Mouse (Mus musculus) kidney, postnatal 36 days (tissue): ENCODE data around the gene Hoxa3.

Source experiments
- DNase-seq, 2 experiments: peaks; one replicate each; pipeline ENCODE4 v3.0.0; 2021 to 2022; ENCODE audit warnings: mixed read lengths in 2 of 2

Hoxa3 gene

GRCm38 (mm10) chr6:52213119-52213986, at the start of gene Hoxa3, which contains the start of gene Gm28308:
Gene Hoxa3, minus strand, starts transcription at chr6:52213336.
Gene Gm28308, minus strand, starts transcription at chr6:52213339.
- peak; percentile 85 to 88 for DNase-seq

- DNase-seq = peak in 1 of 2 experiments; percentile 29
Measured at GRCm38 (mm10) chr6:52262463-52263320, 49.6 kb upstream of the Hoxa3 start.

GRCm38 (mm10) chr6:52261751-52262462, 48.8 kb upstream of the Hoxa3 start:
- DNase-seq = peak in 1 of 2 experiments; percentile 15

GRCm38 (mm10) chr6:52260654-52261575, 47.8 kb upstream of the Hoxa3 start, which contains the start of gene Hoxa13:
Gene Hoxa13, minus strand, starts transcription at chr6:52260880.
- peak in 1 of 2 experiments; percentile 33 for DNase-seq

DNA sequence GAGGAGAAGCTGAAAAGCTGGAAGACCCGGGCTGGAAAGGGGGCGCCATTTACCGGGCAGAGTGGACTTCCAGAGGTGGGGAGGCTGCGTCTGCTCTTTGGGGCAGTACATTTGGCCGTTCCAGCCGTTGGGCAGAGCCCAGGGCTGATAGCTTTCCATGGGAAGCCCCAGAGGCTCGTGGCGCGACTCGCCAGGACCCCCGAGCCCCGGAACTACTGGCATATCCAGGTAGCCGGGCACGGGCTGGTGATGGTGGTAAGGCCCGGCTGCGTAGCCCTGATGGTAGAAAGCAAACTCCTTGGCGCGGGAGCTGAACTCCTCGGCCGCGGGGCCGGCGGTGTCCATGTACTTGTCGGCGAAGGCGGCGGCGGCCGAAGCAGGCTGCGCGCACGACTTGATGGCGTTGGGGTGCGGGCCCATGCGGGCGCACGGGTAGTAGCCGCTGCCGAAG, 46.7 kb upstream of the Hoxa3 start:
- peak in 1 of 2 experiments; percentile 38 for DNase-seq

- DNase-seq = peak in 1 of 2 experiments; percentile 30
Measured at GRCm38 (mm10) chr6:52259081-52259790, 46.1 kb upstream of the Hoxa3 start.

GRCm38 (mm10) chr6:52256956-52257355, 43.8 kb upstream of the Hoxa3 start:
- peak; percentile 84 to 94 for DNase-seq

GRCm38 (mm10) chr6:52253511-52254500, 40.7 kb upstream of the Hoxa3 start:
- peak in 1 of 2 experiments; percentile 21 for DNase-seq

GRCm38 (mm10) chr6:52252775-52253376, 39.7 kb upstream of the Hoxa3 start:
- peak in 1 of 2 experiments; percentile 5 for DNase-seq

GRCm38 (mm10) chr6:52252016-52252774, 39.1 kb upstream of the Hoxa3 start:
- DNase-seq = no peak

DNA sequence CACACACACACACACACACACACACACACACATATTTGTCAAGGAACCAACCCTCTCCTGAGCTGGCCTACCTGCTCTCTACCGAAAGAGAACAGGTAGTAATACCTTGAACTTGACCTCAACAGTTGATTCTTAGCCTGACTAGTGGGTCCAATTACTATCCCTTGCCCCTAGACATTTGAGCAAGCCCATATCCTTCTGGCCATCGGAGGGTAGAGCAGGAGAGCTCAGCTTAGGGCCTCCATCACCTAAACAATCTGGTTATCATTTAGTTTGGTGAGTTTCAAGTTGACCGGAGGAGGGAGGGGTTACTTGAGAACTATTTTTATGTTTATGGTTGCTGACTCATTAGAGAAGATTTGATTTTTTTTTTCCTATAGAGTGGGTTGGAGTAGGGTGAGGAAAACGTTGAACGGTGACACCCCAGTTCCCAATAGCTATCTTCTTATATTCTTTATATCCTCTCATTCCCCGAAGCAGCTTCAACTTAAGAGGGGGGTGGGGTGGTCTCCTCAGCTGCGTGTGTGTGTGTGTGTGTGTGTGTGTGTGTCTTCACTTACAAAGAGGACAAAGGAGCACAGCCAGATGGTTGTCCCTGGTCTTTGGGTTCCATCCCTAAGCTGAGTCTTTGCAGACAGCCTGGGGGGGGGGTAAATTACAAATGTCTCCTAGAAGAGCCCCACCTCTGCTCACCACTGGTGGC, 38.2 kb upstream of the Hoxa3 start:
- DNase-seq = no peak

DNA sequence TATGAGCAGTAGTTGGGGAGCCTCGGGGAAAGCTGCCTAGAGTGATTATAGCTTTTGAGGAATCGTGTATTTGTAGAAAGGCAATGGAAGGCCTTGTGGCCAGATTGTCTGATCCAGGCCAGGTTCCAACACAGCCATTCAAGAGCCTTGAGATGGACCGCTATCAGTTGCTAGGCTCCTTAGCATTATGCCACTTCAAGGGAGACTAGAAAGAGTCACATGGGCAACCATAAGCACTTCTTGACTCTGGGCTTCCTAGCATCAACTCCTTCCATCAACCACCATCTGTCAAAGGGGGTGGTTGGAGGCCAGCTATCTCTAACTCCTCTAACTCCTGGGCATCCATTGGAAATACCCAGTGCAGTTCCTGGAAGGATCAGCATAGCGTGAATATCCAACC, 36.7 kb upstream of the Hoxa3 start:
- no peak for DNase-seq

- DNase-seq = no peak
Measured at GRCm38 (mm10) chr6:52249415-52249738, 36.2 kb upstream of the Hoxa3 start.

GRCm38 (mm10) chr6:52248638-52249414, 35.7 kb upstream of the Hoxa3 start:
- DNase-seq = peak in 1 of 2 experiments; percentile 12

GRCm38 (mm10) chr6:52247766-52248637, 34.9 kb upstream of the Hoxa3 start:
- no peak for DNase-seq

GRCm38 (mm10) chr6:52246916-52247315, 33.8 kb upstream of the Hoxa3 start:
- DNase-seq = no peak
